Mouse (Mus musculus) heart, adult 2 months (tissue): ENCODE results near the gene Trpm5.

ENCODE experiments used
- CTCF ChIP-seq: fragments of 200-600 bp; IDR thresholded peaks from 2 replicates; pipeline ENCODE4 v1.8.1; 2022; ENCODE audit warnings: antibody characterized with exemption, mild to moderate bottlenecking, moderate library complexity
- EP300 ChIP-seq: fragments of 200-500 bp; IDR thresholded peaks from 2 replicates; pipeline ENCODE4 v1.6.1; 2011; ENCODE audit warnings: low read depth, low read length, control low read depth; ENCODE audit not compliant: insufficient read depth
- POLR2A ChIP-seq: fragments of 200-500 bp; IDR thresholded peaks from 2 replicates; pipeline ENCODE4 v1.6.1; 2011; ENCODE audit warnings: mild to moderate bottlenecking, low read depth, low read length, control low read depth; ENCODE audit not compliant: insufficient read depth

DNA sequence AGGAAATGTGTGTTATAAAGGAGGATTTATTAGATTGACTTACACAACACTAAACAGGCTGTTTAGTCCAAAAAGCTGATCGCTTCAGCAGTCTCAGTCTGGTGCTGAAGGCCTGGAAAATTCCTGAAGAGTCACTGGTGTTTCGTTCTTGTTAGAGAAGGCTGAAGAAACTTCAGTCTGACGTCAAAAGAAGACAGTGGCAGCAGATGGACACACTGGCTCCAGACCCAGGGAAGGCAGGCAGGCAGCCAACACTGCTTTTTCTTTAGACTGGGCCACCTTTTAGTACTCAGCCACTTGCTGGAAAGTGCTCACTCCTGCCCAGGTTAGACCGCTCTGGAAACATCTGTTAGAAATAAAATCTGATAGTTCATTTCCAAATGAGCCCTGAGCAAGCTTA, 60.9 kb downstream of the Trpm5 start:
- TF ChIP-seq CTCF (no peak), POLR2A (no peak), EP300 (no peak)
